Mouse (Mus musculus) midbrain, embryonic 10.5 days (tissue): Measurements from ENCODE around the gene Il17d. TPM values are rescaled to one million over a fixed set of nuclear protein-coding genes. Genes with fewer than 3 reads are reported as not detected.
A peak's percentile ranks its signal among the peaks of the same experiment; 100 is the strongest.

ENCODE experiments used
- DNase-seq: peaks from one replicate; pipeline ENCODE4 v3.0.0-alpha.2; 2017; ENCODE audit warnings: low spot score
- H3K27ac ChIP-seq: fragments of 300-500 bp; sonication (generic); replicated peaks from 2 replicates; pipeline ENCODE4 v1.5.1; 2016; ENCODE audit warnings: mild to moderate bottlenecking
- H3K27me3 ChIP-seq: fragments of 300-500 bp; sonication (generic); 2 replicates; pipeline ENCODE4 v1.6.1; 2016; ENCODE audit warnings: low read depth, mild to moderate bottlenecking; ENCODE audit not compliant: poor library complexity, severe bottlenecking
- H3K36me3 ChIP-seq: fragments of 300-500 bp; sonication (generic); 2 replicates; pipeline ENCODE4 v1.6.1; 2016; ENCODE audit warnings: mild to moderate bottlenecking, moderate library complexity
- H3K4me1 ChIP-seq: fragments of 300-500 bp; sonication (generic); 2 replicates; pipeline ENCODE4 v1.6.1; 2016
- H3K4me3 ChIP-seq: fragments of 300-500 bp; sonication (generic); 2 replicates; pipeline ENCODE4 v1.5.1; 2016; ENCODE audit warnings: mild to moderate bottlenecking, moderate library complexity
- H3K9me3 ChIP-seq: fragments of 300-500 bp; sonication (generic); replicated peaks from 2 replicates; pipeline ENCODE4 v1.6.1; 2016; ENCODE audit warnings: mild to moderate bottlenecking
- WGBS: fragments of 180-500 bp; shearing (Covaris S2); methylation state at CpG from one replicate; pipeline ENCODE4 v1.1.7; 2016; 5-methylcytosine and 5-hydroxymethylcytosine counted together
- polyA plus RNA-seq: library from polyadenylated mRNA; unstranded; fragments of >200 nt; fragmentation: Nextera tagmentation; extraction: Ambion mirVana; gene quantifications from 2 replicates; pipeline ENCODE4 v1.2.1, GENCODE M21; 2016

Gene Il17d
- polyA plus RNA-seq, result 0.74 and 1.4 TPM in 2 replicates

DNA sequence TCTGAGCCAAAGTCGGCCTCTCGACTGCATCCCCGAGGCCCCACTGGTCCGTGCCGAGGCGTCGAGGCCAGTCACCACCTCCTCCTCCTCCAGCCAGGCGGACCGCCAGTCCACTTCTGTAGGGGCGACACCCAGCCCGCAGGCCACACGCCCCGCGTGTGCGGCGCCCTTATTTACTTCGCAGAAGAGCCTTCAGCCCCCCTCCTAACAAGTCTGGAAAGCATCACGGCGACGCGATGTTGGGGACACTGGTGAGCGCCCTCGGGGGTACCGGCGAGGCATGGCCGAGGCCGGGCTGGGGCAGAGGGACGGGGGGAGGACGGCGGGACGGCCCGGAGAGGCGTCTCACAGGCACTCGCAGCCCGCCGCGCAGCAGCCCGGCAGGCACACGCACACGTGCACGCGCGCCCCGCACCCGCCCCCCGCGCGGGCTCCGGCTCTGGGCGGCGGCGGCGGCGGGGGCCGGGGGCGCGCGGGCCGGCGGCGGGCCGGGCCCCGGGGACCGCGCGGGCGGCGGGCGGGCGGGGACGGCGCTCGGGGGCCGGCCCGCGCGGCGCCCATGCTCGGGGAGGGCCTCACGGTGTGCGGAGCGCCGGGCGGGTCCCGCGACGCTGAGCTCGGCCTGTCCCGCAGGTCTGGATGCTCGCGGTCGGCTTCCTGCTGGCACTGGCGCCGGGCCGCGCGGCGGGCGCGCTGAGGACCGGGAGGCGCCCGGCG, at the start of gene Il17d:
Il17d (plus strand) TSS at position 107 of the 717 bp plus-strand sequence.
- Histone ChIP-seq H3K27ac (peak within 1 kb of the TSS; percentile 81), H3K27me3 (peaks cover 67% of the 10 kb centered on the region), H3K4me1 (peaks cover 30% of the 10 kb centered on the region), H3K36me3 (no peaks in the 10 kb centered on the region), H3K4me3 (peak within 1 kb of the TSS; percentile 84), H3K9me3 (no peaks in the 10 kb centered on the region)
- WGBS, result 5% methylated on average over 104 of the region's 104 CpGs
- peak; percentile 67 for DNase-seq

DNA sequence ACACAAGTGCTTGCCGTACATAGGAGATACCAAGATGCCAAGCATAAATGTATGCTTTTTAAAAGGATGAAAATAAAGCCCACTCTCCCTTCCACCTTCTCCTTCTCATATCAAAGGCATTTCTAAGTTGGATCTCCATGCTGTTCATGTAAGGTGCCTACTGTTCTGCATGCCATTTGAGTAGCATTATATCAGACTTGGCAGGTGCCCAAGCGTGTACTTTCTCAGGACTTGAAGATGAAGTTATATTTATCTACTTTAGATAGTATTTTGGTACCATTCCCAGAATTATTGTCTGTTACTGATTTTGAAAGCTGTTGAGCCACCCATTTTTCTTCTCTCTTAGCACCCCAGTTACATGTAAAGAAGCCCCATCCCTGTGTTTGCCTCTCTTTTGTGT, 49.5 kb upstream of the Il17d start:
- DNase-seq, result no peak

DNA sequence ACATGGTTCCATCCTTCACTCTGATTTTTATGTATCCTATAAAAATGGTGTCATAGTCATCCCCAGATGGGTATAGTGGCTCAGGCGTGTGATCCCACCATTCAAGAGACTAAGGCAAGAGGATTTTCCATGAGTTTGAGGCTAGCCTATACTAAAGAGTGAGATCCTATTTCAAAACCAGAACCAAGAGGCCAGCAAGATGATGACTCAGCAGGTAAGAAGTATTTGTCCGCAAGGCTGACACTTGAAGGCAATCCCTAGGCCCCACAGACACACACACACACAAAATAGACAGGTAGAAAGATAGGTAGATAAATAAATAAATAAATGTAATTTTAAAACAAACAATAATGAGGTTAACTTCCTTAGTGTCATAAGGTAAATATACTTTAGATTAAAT, 42.3 kb upstream of the Il17d start:
- WGBS, result 83% methylated on average over 2 of the region's 2 CpGs
- DNase-seq, result no peak
- Histone ChIP-seq H3K27ac (no peak overlapping the region), H3K4me3 (no peak overlapping the region), H3K4me1 (no peaks in the 10 kb centered on the region), H3K27me3 (no peaks in the 10 kb centered on the region), H3K36me3 (0 out of 2 replicates have a peak, but pooled peaks cover 2% of the 10 kb centered on the region), H3K9me3 (no peaks in the 10 kb centered on the region)

More for the DNA sequence above, 49.5 kb upstream of the Il17d start:
- 90% methylated on average over 2 of the region's 2 CpGs for WGBS
- Histone ChIP-seq H3K4me3 (no peak overlapping the region), H3K36me3 (peaks cover 9% of the 10 kb centered on the region; the same call in 1 of the 2 replicates), H3K27ac (no peak overlapping the region), H3K27me3 (no peaks in the 10 kb centered on the region), H3K4me1 (no peaks in the 10 kb centered on the region), H3K9me3 (no peaks in the 10 kb centered on the region)

- H3K27me3 ChIP-seq, result no peaks in the 10 kb centered on the region
- H3K9me3 ChIP-seq, result no peaks in the 10 kb centered on the region
- no peaks in the 10 kb centered on the region for H3K4me1 ChIP-seq
- no peak overlapping the region for H3K27ac ChIP-seq
- DNase-seq, result no peak
- H3K36me3 ChIP-seq, result 0 out of 2 replicates have a peak, but pooled peaks cover 2% of the 10 kb centered on the region
- H3K4me3 ChIP-seq, result no peak overlapping the region
- WGBS, result 93% methylated on average over 6 of the region's 6 CpGs
Measured at GRCm38 (mm10) chr14:57484183-57484582, 40.4 kb upstream of the Il17d start.

DNA sequence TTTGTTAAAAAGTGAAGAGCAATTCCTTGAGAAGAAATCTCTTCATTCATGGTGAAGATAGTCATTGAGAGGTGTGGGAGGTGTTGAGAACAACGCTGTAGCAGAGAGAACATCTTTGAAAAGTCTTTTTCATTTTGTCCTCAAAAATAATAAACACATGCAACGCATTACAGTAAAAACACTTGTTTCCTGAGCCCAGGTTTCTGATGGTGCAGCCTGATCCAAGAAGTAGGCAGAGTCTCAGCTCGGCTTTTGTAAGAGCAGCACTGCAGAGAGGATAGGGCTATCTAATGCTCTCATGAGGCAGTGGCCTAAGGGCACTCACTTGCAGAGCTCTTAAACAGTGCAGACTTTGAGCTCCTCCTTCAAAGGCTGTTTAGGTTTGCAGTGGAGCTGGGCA, 34.9 kb upstream of the Il17d start:
- 82% methylated on average over 3 of the region's 3 CpGs for WGBS
- H3K27me3 ChIP-seq, result no peaks in the 10 kb centered on the region
- no peak overlapping the region for H3K27ac ChIP-seq
- peaks cover 10% of the 10 kb centered on the region; the same call in 1 of the 2 replicates for H3K36me3 ChIP-seq
- no peaks in the 10 kb centered on the region for H3K4me1 ChIP-seq
- H3K4me3 ChIP-seq, result no peak overlapping the region
- H3K9me3 ChIP-seq, result no peaks in the 10 kb centered on the region
- no peak for DNase-seq

GRCm38 (mm10) chr14:57493840-57494239, 30.7 kb upstream of the Il17d start:
- 97% methylated on average over 2 of the region's 2 CpGs for WGBS
- Histone ChIP-seq H3K27me3 (no peaks in the 10 kb centered on the region), H3K36me3 (peaks cover 10% of the 10 kb centered on the region; the same call in 1 of the 2 replicates), H3K9me3 (no peaks in the 10 kb centered on the region), H3K4me1 (no peaks in the 10 kb centered on the region), H3K4me3 (no peak overlapping the region), H3K27ac (no peak overlapping the region)
- DNase-seq, result no peak

DNA sequence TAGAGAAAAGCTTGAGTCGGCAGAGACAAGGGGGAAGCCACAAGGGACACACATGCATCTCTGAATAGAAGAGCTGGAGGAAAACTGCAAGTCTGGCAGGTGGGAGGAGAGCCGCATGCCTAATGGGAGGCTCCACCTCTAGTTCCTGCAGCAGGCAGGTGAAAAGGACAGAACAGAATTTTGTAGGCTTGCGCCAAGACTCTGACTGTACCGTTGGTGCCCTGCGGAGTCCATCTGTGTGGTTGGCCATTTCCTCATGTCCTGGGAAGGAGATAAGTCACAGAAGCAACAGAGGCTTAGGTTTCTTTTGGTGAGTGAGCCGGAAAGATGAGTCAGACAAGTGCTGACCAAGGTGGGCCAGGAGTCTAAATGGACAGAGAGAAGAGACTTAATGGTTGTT, 20.8 kb upstream of the Il17d start:
- 92% methylated on average over 6 of the region's 6 CpGs for WGBS
- peaks cover 7% of the 10 kb centered on the region for H3K36me3 ChIP-seq
- H3K9me3 ChIP-seq, result no peaks in the 10 kb centered on the region
- H3K4me1 ChIP-seq, result peaks cover 7% of the 10 kb centered on the region; the same call in 1 of the 2 replicates
- DNase-seq, result peak; percentile 9
- no peak overlapping the region for H3K27ac ChIP-seq
- H3K27me3 ChIP-seq, result no peaks in the 10 kb centered on the region
- no peak overlapping the region for H3K4me3 ChIP-seq

DNA sequence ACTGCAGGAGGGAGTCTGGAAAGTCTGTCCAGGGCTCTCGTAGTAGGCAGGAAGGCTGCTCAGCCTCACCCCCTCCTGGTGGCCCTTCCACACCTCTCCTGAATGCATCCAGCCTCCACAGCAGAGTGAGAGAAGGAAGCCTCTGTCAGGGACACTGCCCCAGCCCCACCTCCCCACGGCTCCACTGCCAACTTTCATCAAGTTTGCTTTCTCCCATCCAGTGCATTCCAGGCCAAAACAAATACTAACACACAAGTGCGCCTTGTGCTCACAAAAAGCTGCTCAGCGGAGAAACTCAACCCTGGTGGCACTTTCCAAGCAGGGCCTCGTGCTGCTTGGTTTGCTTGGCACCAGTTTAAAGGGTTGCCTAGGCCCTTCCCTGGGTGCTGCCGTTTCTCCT, 15.0 kb upstream of the Il17d start:
- WGBS, result 77% methylated on average over 6 of the region's 6 CpGs
- Histone ChIP-seq H3K4me3 (no peak overlapping the region), H3K4me1 (no peaks in the 10 kb centered on the region), H3K9me3 (no peaks in the 10 kb centered on the region), H3K27ac (no peak overlapping the region), H3K27me3 (no peaks in the 10 kb centered on the region), H3K36me3 (no peaks in the 10 kb centered on the region)
- no peak for DNase-seq

DNA sequence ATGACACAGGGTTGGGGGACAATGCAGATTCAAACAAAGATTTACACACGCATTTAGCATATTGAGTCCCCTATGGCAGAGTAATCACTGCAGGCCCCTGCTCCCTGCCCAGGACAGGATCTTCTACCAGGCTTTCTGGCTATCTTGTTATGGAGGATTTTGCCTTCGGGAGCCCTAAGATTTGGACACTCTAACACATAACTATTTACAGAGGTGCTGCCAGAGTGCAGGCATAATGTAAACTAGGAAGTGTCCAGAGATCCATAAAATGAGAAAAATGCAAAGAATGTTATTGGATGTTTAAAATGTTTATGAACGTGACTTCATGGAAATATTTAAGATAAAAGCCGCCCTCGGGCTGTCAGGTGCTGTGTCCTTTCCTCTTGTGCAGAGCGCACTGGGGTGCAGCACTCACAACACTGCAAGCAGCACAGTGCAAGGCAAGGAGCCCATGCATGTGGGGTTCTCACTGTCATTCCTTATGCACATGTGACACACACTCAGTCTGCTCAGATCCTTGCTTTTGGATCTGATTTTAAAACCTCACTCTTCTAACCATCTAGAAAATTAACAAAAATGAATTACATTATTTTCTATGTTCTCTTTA, 9.3 kb upstream of the Il17d start:
- Histone ChIP-seq H3K4me1 (no peaks in the 10 kb centered on the region), H3K36me3 (0 out of 2 replicates have a peak, but pooled peaks cover 2% of the 10 kb centered on the region), H3K27ac (no peak overlapping the region), H3K4me3 (no peak overlapping the region), H3K9me3 (no peaks in the 10 kb centered on the region), H3K27me3 (no peaks in the 10 kb centered on the region)
- DNase-seq, result no peak
- WGBS, result 86% methylated on average over 6 of the region's 6 CpGs

DNA sequence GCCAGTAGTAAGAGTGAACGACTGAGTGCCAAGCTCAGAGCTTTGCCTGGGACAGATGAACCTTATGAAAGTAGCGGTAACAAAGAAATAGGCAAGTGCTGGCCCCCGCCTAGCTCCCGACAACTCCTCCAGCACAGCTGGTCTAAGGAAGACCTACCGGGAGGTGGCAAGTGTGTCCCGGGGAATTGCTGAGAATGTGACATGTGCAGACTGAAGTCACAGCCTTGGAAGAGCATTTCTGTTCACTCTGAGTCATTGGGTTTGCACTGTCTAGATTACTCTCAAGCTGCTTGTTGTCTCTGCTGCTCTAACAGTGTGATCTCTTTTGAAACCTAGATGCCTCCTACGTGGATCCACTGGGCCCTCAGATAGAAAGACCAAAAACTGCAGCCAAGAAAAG, 7.6 kb upstream of the Il17d start:
- 93% methylated on average over 7 of the region's 7 CpGs for WGBS
- H3K9me3 ChIP-seq, result no peaks in the 10 kb centered on the region
- 0 out of 2 replicates have a peak, but pooled peaks cover 2% of the 10 kb centered on the region for H3K36me3 ChIP-seq
- no peaks in the 10 kb centered on the region for H3K4me1 ChIP-seq
- DNase-seq, result no peak
- H3K27me3 ChIP-seq, result no peaks in the 10 kb centered on the region
- H3K4me3 ChIP-seq, result no peak overlapping the region
- H3K27ac ChIP-seq, result no peak overlapping the region

DNA sequence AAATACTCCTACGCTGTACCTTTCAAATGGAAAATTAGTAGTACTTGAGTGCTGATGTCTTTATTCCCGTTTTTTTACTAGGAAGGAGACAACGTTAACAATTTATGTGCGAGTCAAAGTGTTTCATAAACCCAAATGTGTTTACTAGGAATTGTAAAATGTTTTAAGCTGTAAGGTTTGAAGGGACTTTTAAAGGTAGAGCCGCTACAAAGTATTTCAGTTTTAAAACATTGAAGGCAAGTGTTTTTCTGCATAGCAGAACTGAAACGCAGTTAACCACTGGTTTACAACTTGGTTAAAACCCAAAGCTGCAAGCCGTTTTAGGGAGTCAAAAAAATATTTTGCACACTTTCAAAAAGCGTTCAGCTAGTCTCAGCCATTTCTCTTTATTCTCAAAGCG, 815 bp upstream of the Il17d start:
- WGBS, result 91% methylated on average over 9 of the region's 9 CpGs
- H3K4me3 ChIP-seq, result no peak overlapping the region
- no peaks in the 10 kb centered on the region for H3K9me3 ChIP-seq
- H3K27ac ChIP-seq, result no peak overlapping the region
- H3K4me1 ChIP-seq, result peaks cover 24% of the 10 kb centered on the region
- H3K36me3 ChIP-seq, result no peaks in the 10 kb centered on the region
- peaks cover 61% of the 10 kb centered on the region for H3K27me3 ChIP-seq
- no peak for DNase-seq

DNA sequence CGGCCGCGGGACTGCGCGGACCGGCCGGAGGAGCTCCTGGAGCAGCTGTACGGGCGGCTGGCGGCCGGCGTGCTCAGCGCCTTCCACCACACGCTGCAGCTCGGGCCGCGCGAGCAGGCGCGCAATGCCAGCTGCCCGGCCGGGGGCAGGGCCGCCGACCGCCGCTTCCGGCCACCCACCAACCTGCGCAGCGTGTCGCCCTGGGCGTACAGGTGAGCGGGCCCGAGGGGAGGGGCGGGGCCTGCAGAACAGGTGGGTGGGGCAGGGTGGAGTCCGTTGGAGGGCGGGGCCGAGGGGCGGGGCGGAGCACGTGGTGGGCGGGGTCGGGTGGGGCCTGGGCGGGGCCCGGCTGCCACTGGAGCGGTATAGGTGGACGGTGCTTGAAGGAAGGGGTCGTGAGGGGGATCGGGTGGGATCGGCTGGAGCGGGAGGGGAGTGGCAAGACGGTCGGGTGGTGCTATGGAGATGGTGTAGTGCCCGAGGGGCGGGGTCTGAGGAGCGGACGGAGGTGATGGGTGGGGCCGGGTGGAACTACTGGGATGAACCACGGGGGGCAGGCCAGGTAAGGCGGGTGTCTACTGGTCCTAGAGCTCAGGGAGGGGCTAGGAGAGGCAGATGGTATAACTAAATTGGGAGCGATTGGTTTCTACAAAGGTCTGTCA, 942 bp downstream of the Il17d start:
- peaks cover 31% of the 10 kb centered on the region for H3K4me1 ChIP-seq
- peaks cover 67% of the 10 kb centered on the region for H3K27me3 ChIP-seq
- no peaks in the 10 kb centered on the region for H3K9me3 ChIP-seq
- peak; percentile 73 for DNase-seq
- peak overlapping the region; percentile 84 for H3K4me3 ChIP-seq
- 2% methylated on average over 50 of the region's 60 CpGs for WGBS
- H3K27ac ChIP-seq, result peak overlapping the region; percentile 81
- H3K36me3 ChIP-seq, result no peaks in the 10 kb centered on the region
